Mouse (Mus musculus): ENCODE measurements around the gene Stmn3.

DNA sequence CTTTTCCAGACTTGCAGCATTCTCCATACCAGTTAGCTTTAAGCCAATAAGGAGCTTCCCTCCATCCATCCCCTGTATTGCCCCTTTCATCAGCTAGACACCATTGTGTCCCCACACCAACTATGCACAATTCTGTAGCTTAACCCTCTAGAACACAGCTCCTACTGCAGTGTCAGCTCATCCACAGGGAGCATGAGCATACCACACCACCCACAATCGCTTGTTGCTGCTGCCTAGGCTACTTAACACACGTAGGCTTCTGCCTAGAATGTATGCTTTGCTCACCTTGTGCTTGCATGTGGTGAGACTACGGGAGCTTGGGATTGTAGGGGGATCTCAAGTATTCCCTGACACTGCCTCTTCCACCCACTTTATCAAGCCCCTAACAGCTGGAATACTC is 42.5 kb upstream of the Stmn3 start:
- no peak for TF ChIP-seq POLR2A (IDR thresholded peaks at IDR 0.05; ENCODE audit: low read depth, low read length)
- TF ChIP-seq CTCF (IDR thresholded peaks at IDR 0.05; ENCODE audit: extremely low read depth, insufficient read depth, insufficient read length, insufficient replicate concordance), result no peak

All from spleen, adult 2 months (tissue).